Mouse (Mus musculus): Measurements from ENCODE around the gene Epha2. TPM values are rescaled to one million over a fixed set of nuclear protein-coding genes. Genes with fewer than 3 reads are reported as not detected.

Epha2 gene
- polyA plus RNA-seq, 1 experiment from 2014 or later = 3.0 TPM

GRCm38 (mm10) chr4:141325636-141326035, 24.6 kb downstream of the Epha2 start:
- whole genome bisulfite sequencing = 34% methylated on average over 15 of the region's 15 CpGs
- Histone ChIP-seq H3K27ac (replicated peaks) (peak overlapping the region; percentile 45), H3K27me3 (replicated peaks; ENCODE audit: low read depth, poor library complexity, severe bottlenecking) (no peaks in the 10 kb centered on the region), H3K4me3 (no peak overlapping the region), H3K4me1 (peaks cover 24% of the 10 kb centered on the region), H3K36me3 (replicated peaks) (peaks cover 42% of the 10 kb centered on the region), H3K9me3 (no peaks in the 10 kb centered on the region)
- no peak for DNase-seq (ENCODE audit: low spot score)

- Histone ChIP-seq H3K27me3 (replicated peaks; ENCODE audit: low read depth, poor library complexity, severe bottlenecking) (no peaks in the 10 kb centered on the region), H3K4me3 (no peak overlapping the region), H3K4me1 (peaks cover 24% of the 10 kb centered on the region), H3K27ac (replicated peaks) (peak overlapping the region; percentile 45; the same call in 1 of the 2 replicates), H3K9me3 (no peaks in the 10 kb centered on the region), H3K36me3 (replicated peaks) (peaks cover 28% of the 10 kb centered on the region)
- no peak for DNase-seq (ENCODE audit: low spot score)
- 69% methylated on average over 4 of the region's 4 CpGs for WGBS
Measured at GRCm38 (mm10) chr4:141327075-141327474, 26.0 kb downstream of the Epha2 start.

- Histone ChIP-seq H3K4me3 (no peak overlapping the region), H3K36me3 (replicated peaks) (peaks cover 12% of the 10 kb centered on the region), H3K4me1 (peaks cover 33% of the 10 kb centered on the region), H3K9me3 (no peaks in the 10 kb centered on the region), H3K27me3 (replicated peaks; ENCODE audit: low read depth, poor library complexity, severe bottlenecking) (no peaks in the 10 kb centered on the region), H3K27ac (replicated peaks) (no peak overlapping the region)
- 81% methylated on average over 9 of the region's 9 CpGs for WGBS
- no peak for DNase-seq (ENCODE audit: low spot score)
Measured at GRCm38 (mm10) chr4:141328742-141329141, 27.7 kb downstream of the Epha2 start.

GRCm38 (mm10) chr4:141329968-141330367, 28.9 kb downstream of the Epha2 start:
- no peak for DNase-seq (ENCODE audit: low spot score)
- WGBS = 62% methylated on average over 12 of the region's 12 CpGs
- no peak overlapping the region for H3K4me3 ChIP-seq
- H3K27ac ChIP-seq (replicated peaks) = no peak overlapping the region
- H3K4me1 ChIP-seq = peaks cover 40% of the 10 kb centered on the region
- H3K36me3 ChIP-seq (replicated peaks) = no peaks in the 10 kb centered on the region; the same call in 1 of the 2 replicates
- H3K27me3 ChIP-seq (replicated peaks; ENCODE audit: low read depth, poor library complexity, severe bottlenecking) = no peaks in the 10 kb centered on the region
- no peaks in the 10 kb centered on the region for H3K9me3 ChIP-seq

- 97% methylated on average over 2 of the region's 2 CpGs for WGBS
- H3K4me3 ChIP-seq = no peak overlapping the region
- no peak overlapping the region for H3K27ac ChIP-seq (replicated peaks)
- no peaks in the 10 kb centered on the region for H3K27me3 ChIP-seq (replicated peaks; ENCODE audit: low read depth, poor library complexity, severe bottlenecking)
- no peaks in the 10 kb centered on the region for H3K9me3 ChIP-seq
- peaks cover 42% of the 10 kb centered on the region for H3K4me1 ChIP-seq
- no peak for DNase-seq (ENCODE audit: low spot score)
- H3K36me3 ChIP-seq (replicated peaks) = no peaks in the 10 kb centered on the region; the same call in 1 of the 2 replicates
Measured at GRCm38 (mm10) chr4:141331446-141331845, 30.4 kb downstream of the Epha2 start.

- 80% methylated on average over 7 of the region's 7 CpGs for WGBS
- peaks cover 39% of the 10 kb centered on the region for H3K4me1 ChIP-seq
- no peaks in the 10 kb centered on the region for H3K9me3 ChIP-seq
- no peaks in the 10 kb centered on the region; the same call in 1 of the 2 replicates for H3K36me3 ChIP-seq (replicated peaks)
- DNase-seq (ENCODE audit: low spot score) = no peak
- no peaks in the 10 kb centered on the region for H3K27me3 ChIP-seq (replicated peaks; ENCODE audit: low read depth, poor library complexity, severe bottlenecking)
- H3K4me3 ChIP-seq = no peak overlapping the region
- H3K27ac ChIP-seq (replicated peaks) = no peak overlapping the region
Measured at GRCm38 (mm10) chr4:141332258-141332657, 31.2 kb downstream of the Epha2 start.

- peak overlapping the region; percentile 82 for H3K27ac ChIP-seq (replicated peaks)
Measured at GRCm38 (mm10) chr4:141334695-141335094, 33.7 kb downstream of the Epha2 start.

GRCm38 (mm10) chr4:141335263-141335796, 34.3 kb downstream of the Epha2 start:
- Histone ChIP-seq H3K27me3 (replicated peaks; ENCODE audit: low read depth, poor library complexity, severe bottlenecking) (peaks cover 8% of the 10 kb centered on the region), H3K9me3 (no peaks in the 10 kb centered on the region), H3K36me3 (replicated peaks) (no peaks in the 10 kb centered on the region), H3K4me1 (peaks cover 62% of the 10 kb centered on the region), H3K4me3 (no peak overlapping the region), H3K27ac (replicated peaks) (peak overlapping the region; percentile 82)
- peak; percentile 65 for DNase-seq (ENCODE audit: low spot score)
- WGBS = 2% methylated on average over 3 of the region's 3 CpGs

More at GRCm38 (mm10) chr4:141334695-141335094, 33.7 kb downstream of the Epha2 start:
- H3K9me3 ChIP-seq = no peaks in the 10 kb centered on the region
- no peaks in the 10 kb centered on the region for H3K36me3 ChIP-seq (replicated peaks)
- WGBS = 59% methylated on average over 5 of the region's 5 CpGs
- no peak for DNase-seq (ENCODE audit: low spot score)
- peaks cover 60% of the 10 kb centered on the region for H3K4me1 ChIP-seq
- H3K4me3 ChIP-seq = no peak overlapping the region
- H3K27me3 ChIP-seq (replicated peaks; ENCODE audit: low read depth, poor library complexity, severe bottlenecking) = peaks cover 2% of the 10 kb centered on the region

GRCm38 (mm10) chr4:141336196-141336595, 35.2 kb downstream of the Epha2 start:
- Histone ChIP-seq H3K4me3 (no peak overlapping the region), H3K9me3 (no peaks in the 10 kb centered on the region), H3K27ac (replicated peaks) (peak overlapping the region; percentile 82), H3K36me3 (replicated peaks) (no peaks in the 10 kb centered on the region), H3K4me1 (peaks cover 70% of the 10 kb centered on the region), H3K27me3 (replicated peaks; ENCODE audit: low read depth, poor library complexity, severe bottlenecking) (peaks cover 16% of the 10 kb centered on the region)
- WGBS = 60% methylated on average over 6 of the region's 6 CpGs
- DNase-seq (ENCODE audit: low spot score) = no peak

GRCm38 (mm10) chr4:141337986-141338385, 36.9 kb downstream of the Epha2 start:
- Histone ChIP-seq H3K4me3 (peak overlapping the region; percentile 31), H3K4me1 (peaks cover 77% of the 10 kb centered on the region), H3K27ac (replicated peaks) (peak overlapping the region; percentile 81)

GRCm38 (mm10) chr4:141338853-141339252, 37.8 kb downstream of the Epha2 start:
- peak; percentile 43 for DNase-seq (ENCODE audit: low spot score)
- Histone ChIP-seq H3K36me3 (replicated peaks) (no peaks in the 10 kb centered on the region), H3K27ac (replicated peaks) (peak overlapping the region; percentile 81), H3K27me3 (replicated peaks; ENCODE audit: low read depth, poor library complexity, severe bottlenecking) (peaks cover 20% of the 10 kb centered on the region), H3K9me3 (no peaks in the 10 kb centered on the region), H3K4me1 (peaks cover 69% of the 10 kb centered on the region), H3K4me3 (peak overlapping the region; percentile 31; the same call in 1 of the 2 replicates)
- WGBS = 15% methylated on average over 1 of the region's 1 CpGs

More at GRCm38 (mm10) chr4:141337986-141338385, 36.9 kb downstream of the Epha2 start:
- H3K36me3 ChIP-seq (replicated peaks) = no peaks in the 10 kb centered on the region
- peaks cover 20% of the 10 kb centered on the region for H3K27me3 ChIP-seq (replicated peaks; ENCODE audit: low read depth, poor library complexity, severe bottlenecking)
- WGBS = 29% methylated on average over 6 of the region's 6 CpGs
- no peaks in the 10 kb centered on the region for H3K9me3 ChIP-seq
- DNase-seq (ENCODE audit: low spot score) = peak; percentile 74

- DNase-seq (ENCODE audit: low spot score) = no peak
- 65% methylated on average over 7 of the region's 7 CpGs for WGBS
- Histone ChIP-seq H3K4me3 (no peak overlapping the region), H3K27ac (replicated peaks) (no peak overlapping the region; the same call in 1 of the 2 replicates), H3K27me3 (replicated peaks; ENCODE audit: low read depth, poor library complexity, severe bottlenecking) (peaks cover 20% of the 10 kb centered on the region), H3K36me3 (replicated peaks) (no peaks in the 10 kb centered on the region), H3K4me1 (peaks cover 48% of the 10 kb centered on the region), H3K9me3 (no peaks in the 10 kb centered on the region)
Measured at GRCm38 (mm10) chr4:141341477-141341876, 40.4 kb downstream of the Epha2 start.

GRCm38 (mm10) chr4:141343515-141343914, 42.5 kb downstream of the Epha2 start:
- WGBS = 61% methylated on average over 7 of the region's 7 CpGs
- Histone ChIP-seq H3K36me3 (replicated peaks) (no peaks in the 10 kb centered on the region), H3K4me1 (peaks cover 45% of the 10 kb centered on the region), H3K27me3 (replicated peaks; ENCODE audit: low read depth, poor library complexity, severe bottlenecking) (peaks cover 20% of the 10 kb centered on the region), H3K4me3 (no peak overlapping the region), H3K9me3 (no peaks in the 10 kb centered on the region), H3K27ac (replicated peaks) (no peak overlapping the region)
- DNase-seq (ENCODE audit: low spot score) = no peak

Data from embryonic facial prominence, embryonic 10.5 days (tissue).